Mouse (Mus musculus): ENCODE data around the gene Trim60. TPM values are rescaled to one million over a fixed set of nuclear protein-coding genes. Genes with fewer than 3 reads are reported as not detected.

Trim60 gene
- total and polyA plus RNA-seq, 3 experiments, result not detected

- Histone ChIP-seq H3K4me3 (ENCODE audit: control insufficient read depth in 1 of 2, insufficient read depth in 1 of 2, low read depth in 2 of 2, low read length in 2 of 2) (no peak overlapping the region), H3K9me3 (replicated peaks; ENCODE audit: insufficient read depth, low read length) (no peaks in the 10 kb centered on the region), H3K9ac (ENCODE audit: control insufficient read depth, low read depth, low read length, poor library complexity, severe bottlenecking) (no peak overlapping the region), H3K4me1 (ENCODE audit: control insufficient read depth in 1 of 2, insufficient read depth in 2 of 2, low read length in 2 of 2) (no peaks in the 10 kb centered on the region), H3K27ac (ENCODE audit: control insufficient read depth, low read depth, low read length) (no peak overlapping the region), H3K27me3 (ENCODE audit: control insufficient read depth in 1 of 2, insufficient read depth in 2 of 2, low read length in 2 of 2) (no peaks in the 10 kb centered on the region), H3K79me2 (ENCODE audit: control insufficient read depth, insufficient read depth, low read length, poor library complexity) (no peaks in the 10 kb centered on the region), H3K36me3 (ENCODE audit: control insufficient read depth in 1 of 2, insufficient read depth in 2 of 2, low read length in 2 of 2) (no peaks in the 10 kb centered on the region)
- TF ChIP-seq TBP (IDR thresholded peaks at IDR 0.05; ENCODE audit: low read depth, low read length) (no peak), ETS1 (IDR thresholded peaks at IDR 0.05; ENCODE audit: low read depth, low read length) (no peak)
- no peak for DNase-seq (ENCODE audit: low read depth, low spot score)
Measured at GRCm38 (mm10) chr8:65030735-65031485, 12.5 kb upstream of the Trim60 start.

- Histone ChIP-seq H3K27ac (ENCODE audit: control insufficient read depth, low read depth, low read length) (no peak overlapping the region), H3K27me3 (ENCODE audit: control insufficient read depth in 1 of 2, insufficient read depth in 2 of 2, low read length in 2 of 2) (no peaks in the 10 kb centered on the region), H3K79me2 (ENCODE audit: control insufficient read depth, insufficient read depth, low read length, poor library complexity) (no peaks in the 10 kb centered on the region), H3K9me3 (replicated peaks; ENCODE audit: insufficient read depth, low read length) (no peaks in the 10 kb centered on the region), H3K9ac (ENCODE audit: control insufficient read depth, low read depth, low read length, poor library complexity, severe bottlenecking) (no peak overlapping the region), H3K36me3 (ENCODE audit: control insufficient read depth in 1 of 2, insufficient read depth in 2 of 2, low read length in 2 of 2) (no peaks in the 10 kb centered on the region), H3K4me1 (ENCODE audit: control insufficient read depth in 1 of 2, insufficient read depth in 2 of 2, low read length in 2 of 2) (no peaks in the 10 kb centered on the region), H3K4me3 (ENCODE audit: control insufficient read depth in 1 of 2, insufficient read depth in 1 of 2, low read depth in 2 of 2, low read length in 2 of 2) (no peak overlapping the region)
- DNase-seq (ENCODE audit: low read depth, low spot score), result no peak
- TF ChIP-seq MAZ (IDR thresholded peaks at IDR 0.05; ENCODE audit: low read depth, low read length) (no peak), CTCF (IDR thresholded peaks at IDR 0.05 in 2 of 3, conservative IDR thresholded peaks at IDR 0.05 in 1 of 3; ENCODE audit: control insufficient read depth in 1 of 3, insufficient read depth in 1 of 3, low read depth in 2 of 3, low read length in 3 of 3, poor library complexity in 1 of 3, severe bottlenecking in 1 of 3) (no peak), GATA1 (IDR thresholded peaks at IDR 0.05; ENCODE audit: low read depth, low read length) (no peak), TAL1 (IDR thresholded peaks at IDR 0.05; ENCODE audit: low read length) (no peak)
Measured at GRCm38 (mm10) chr8:65029776-65030175, 11.4 kb upstream of the Trim60 start.

DNA sequence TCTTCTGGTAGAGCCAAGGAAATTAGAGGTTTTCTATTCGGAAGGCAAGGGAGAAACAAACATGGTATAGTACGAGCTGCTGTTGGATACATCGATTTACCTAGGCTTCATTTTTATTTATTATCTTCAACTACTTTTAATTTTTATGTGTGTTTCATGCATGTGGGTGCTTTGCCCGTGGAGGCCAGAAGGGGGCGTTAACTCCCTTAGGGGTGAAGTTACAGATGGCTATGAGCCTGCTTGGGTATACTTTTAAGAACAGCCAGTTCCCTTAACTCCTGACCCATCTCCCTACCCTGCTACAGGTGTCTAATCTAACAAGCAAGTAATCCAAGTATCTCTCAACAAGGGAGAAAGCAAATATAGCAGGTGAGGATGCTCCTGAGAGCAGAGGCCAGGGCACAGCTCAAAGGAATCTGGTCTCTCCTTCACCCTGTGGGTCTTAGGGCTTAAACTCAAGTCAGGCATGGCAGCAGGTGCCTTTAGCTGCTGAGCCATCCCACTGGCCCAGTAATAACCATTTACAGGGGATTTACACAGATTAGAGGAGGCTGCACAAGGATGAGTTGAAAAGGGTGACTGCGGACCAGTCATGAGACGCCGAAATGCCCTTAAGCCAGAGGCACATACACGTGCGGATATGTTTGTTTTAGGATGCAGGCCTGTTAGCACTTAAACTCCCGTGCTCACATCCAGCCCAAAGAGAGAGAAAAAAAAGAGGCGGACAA, 10.7 kb upstream of the Trim60 start:
- no peak overlapping the region for H3K9ac ChIP-seq (ENCODE audit: control insufficient read depth, low read depth, low read length, poor library complexity, severe bottlenecking)
- no peak overlapping the region for H3K4me3 ChIP-seq (ENCODE audit: control insufficient read depth in 1 of 2, insufficient read depth in 1 of 2, low read depth in 2 of 2, low read length in 2 of 2)
- no peak for DNase-seq (ENCODE audit: low read depth, low spot score)
- no peaks in the 10 kb centered on the region for H3K27me3 ChIP-seq (ENCODE audit: control insufficient read depth in 1 of 2, insufficient read depth in 2 of 2, low read length in 2 of 2)
- TF ChIP-seq MAZ (IDR thresholded peaks at IDR 0.05; ENCODE audit: low read depth, low read length), result no peak
- TF ChIP-seq GATA1 (IDR thresholded peaks at IDR 0.05; ENCODE audit: low read depth, low read length), result no peak
- TF ChIP-seq USF1 (IDR thresholded peaks at IDR 0.05; ENCODE audit: low read depth, low read length), result no peak
- TF ChIP-seq CHD1 (IDR thresholded peaks at IDR 0.05; ENCODE audit: low read depth, low read length), result no peak
- TF ChIP-seq TAL1 (IDR thresholded peaks at IDR 0.05; ENCODE audit: low read length), result no peak
- no peak for TF ChIP-seq HCFC1 (IDR thresholded peaks at IDR 0.05; ENCODE audit: low read depth, low read length)
- no peak for TF ChIP-seq TCF12 (IDR thresholded peaks at IDR 0.05; ENCODE audit: low read depth, low read length)
- TF ChIP-seq UBTF (IDR thresholded peaks at IDR 0.05; ENCODE audit: borderline replicate concordance, insufficient read depth, low read depth, low read length), result no peak
- no peak for TF ChIP-seq RCOR1 (IDR thresholded peaks at IDR 0.05; ENCODE audit: low read depth, low read length)
- TF ChIP-seq ZMIZ1 (IDR thresholded peaks at IDR 0.05; ENCODE audit: low read depth, low read length), result no peak
- TF ChIP-seq ZKSCAN1 (IDR thresholded peaks at IDR 0.05; ENCODE audit: low read depth, low read length), result no peak
- TF ChIP-seq MXI1 (IDR thresholded peaks at IDR 0.05; ENCODE audit: low read depth, low read length), result no peak
- no peak for TF ChIP-seq KAT2A (conservative IDR thresholded peaks at IDR 0.05; ENCODE audit: low read depth, low read length)
- TF ChIP-seq ELF1 (IDR thresholded peaks at IDR 0.05; ENCODE audit: low read depth, low read length), result no peak
- TF ChIP-seq CTCF (IDR thresholded peaks at IDR 0.05 in 2 of 3, conservative IDR thresholded peaks at IDR 0.05 in 1 of 3; ENCODE audit: control insufficient read depth in 1 of 3, insufficient read depth in 1 of 3, low read depth in 2 of 3, low read length in 3 of 3, poor library complexity in 1 of 3, severe bottlenecking in 1 of 3), result no peak; a peak in 1 of 6 replicates
- TF ChIP-seq CHD2 (IDR thresholded peaks at IDR 0.05; ENCODE audit: low read length), result no peak
- H3K36me3 ChIP-seq (ENCODE audit: control insufficient read depth in 1 of 2, insufficient read depth in 2 of 2, low read length in 2 of 2), result no peaks in the 10 kb centered on the region
- no peak overlapping the region for H3K27ac ChIP-seq (ENCODE audit: control insufficient read depth, low read depth, low read length)
- H3K9me3 ChIP-seq (replicated peaks; ENCODE audit: insufficient read depth, low read length), result no peaks in the 10 kb centered on the region
- no peaks in the 10 kb centered on the region for H3K4me1 ChIP-seq (ENCODE audit: control insufficient read depth in 1 of 2, insufficient read depth in 2 of 2, low read length in 2 of 2)
- H3K79me2 ChIP-seq (ENCODE audit: control insufficient read depth, insufficient read depth, low read length, poor library complexity), result no peaks in the 10 kb centered on the region
